In genomic region chr14:52622184-52622583, GRCm38 (mm10) we compare ENCODE assay signal across 8 mouse cellular contexts.
DNase-seq lines count a peak whose midpoint lies in the region; ATAC-seq and TF ChIP-seq lines count a peak whose summit lies in the region.
"Had no signal": no experiment of that assay in that cellular context is flagged by ENCODE, and none has a peak within 500 bp of the region (broad histone marks: within the 10 kb centered on the region; RNA-seq: fewer than 3 reads in every experiment).

No protein-coding gene starts in this region.

- H3K27me3 ChIP-seq in Patski = no peaks in the 10 kb centered on the region
- H3K27me3 ChIP-seq in small intestine, adult 2 months (ENCODE audit: control insufficient read depth, insufficient read depth, low read length) = no peaks in the 10 kb centered on the region
- H3K27me3 ChIP-seq in midbrain, embryonic 13.5 days = no peaks in the 10 kb centered on the region
- H3K27me3 ChIP-seq: liver, embryonic 13.5 days had no signal

- no peaks in the 10 kb centered on the region for H3K4me1 ChIP-seq in small intestine, adult 2 months (ENCODE audit: control insufficient read depth, insufficient read depth, insufficient read length, low read length)
- H3K4me1 ChIP-seq in midbrain, embryonic 13.5 days (replicated peaks) = no peaks in the 10 kb centered on the region
- H3K4me1 ChIP-seq: liver, embryonic 13.5 days had no signal

- H3K27ac ChIP-seq in small intestine, adult 2 months (ENCODE audit: insufficient read depth, low read depth, low read length) = no peak overlapping the region
- no peak overlapping the region for H3K27ac ChIP-seq in midbrain, embryonic 13.5 days
- H3K27ac ChIP-seq: liver, embryonic 13.5 days had no signal

- no peak overlapping the region for H3K9ac ChIP-seq in midbrain, embryonic 13.5 days (replicated peaks)
- H3K9ac ChIP-seq: liver, embryonic 13.5 days had no signal

- DNase-seq in left cerebral cortex, adult 18-20 months (ENCODE audit: low spot score in 2 of 2) = peak; percentile 2 to 8
- DNase-seq in left cerebral cortex, postnatal 4 days = no peak
- DNase-seq in CD8-positive naive resting alpha-beta T cell, adult 2 months (ENCODE audit: low read depth in 2 of 2, low spot score in 2 of 2) = peak; percentile 7 to 14
- DNase-seq in Patski (ENCODE audit: low read depth, low spot score) = no peak
- no peak for DNase-seq in heart, adult 11 months
- DNase-seq: liver, embryonic 13.5 days had no signal

- CTCF ChIA-PET in Patski (lab: Charles Lee) = interaction anchor here (1.0 kb wide), 1 partner anchor 8 kb away, joined by 3 read pairs; no protein-coding TSS in a partner anchor

- H3K36me3 ChIP-seq in small intestine, adult 2 months (ENCODE audit: control insufficient read depth, insufficient read depth, low read length) = no peaks in the 10 kb centered on the region
- H3K36me3 ChIP-seq in midbrain, embryonic 13.5 days = no peaks in the 10 kb centered on the region
- H3K36me3 ChIP-seq: liver, embryonic 13.5 days had no signal

- no peak overlapping the region for H3K4me3 ChIP-seq in small intestine, adult 2 months (ENCODE audit: low read depth, low read length)
- H3K4me3 ChIP-seq in midbrain, embryonic 13.5 days (replicated peaks) = no peak overlapping the region
- H3K4me3 ChIP-seq: liver, embryonic 13.5 days had no signal

- no peak overlapping the region for H3K4me2 ChIP-seq in midbrain, embryonic 13.5 days (replicated peaks)
- H3K4me2 ChIP-seq: liver, embryonic 13.5 days had no signal

- POLR2A ChIA-PET in Patski (lab: Charles Lee) = no interaction called here

- peak; percentile 47 for TF ChIP-seq CTCF in Patski (IDR thresholded peaks at IDR 0.05)
- TF ChIP-seq CTCF in small intestine, adult 2 months (IDR thresholded peaks at IDR 0.05; ENCODE audit: extremely low read depth, insufficient read length, insufficient replicate concordance, low read depth, low read length) = peak; percentile 6; the same call in 1 of the 2 replicates

- WGBS in small intestine, adult 2 months = 35% methylated on average over 4 of the region's 4 CpGs
- 35% methylated on average over 4 of the region's 4 CpGs for WGBS in midbrain, embryonic 13.5 days

- intact Hi-C loops in left cerebral cortex, postnatal 4 days (cut with DNase I) = no loop called here

- TF ChIP-seq POLR2A in small intestine, adult 2 months (IDR thresholded peaks at IDR 0.05; ENCODE audit: low read depth, low read length) = no peak

- in situ Hi-C loops in Patski (cut with MboI; ENCODE audit: low pct_unique_long_range_greater_than_20kb) = no loop called here

- peaks cover 5% of the 10 kb centered on the region for H3K9me3 ChIP-seq in midbrain, embryonic 13.5 days

- no peak for ATAC-seq in Patski
- ATAC-seq in midbrain, embryonic 13.5 days = no peak

Comparison
In these comparisons a context has a peak if more than half of its experiments do, and no peak if none do; other contexts are left out.
1. DNase-seq: peak in left cerebral cortex, adult 18-20 months (2 of 2) and CD8-positive naive resting alpha-beta T cell, adult 2 months (2 of 2); none in left cerebral cortex, postnatal 4 days (single experiment), Patski (single experiment) and heart, adult 11 months (single experiment).